Mouse (Mus musculus) midbrain, embryonic 10.5 days (tissue): ENCODE measurements around the gene Pqlc2. TPM values are rescaled to one million over a fixed set of nuclear protein-coding genes. Genes with fewer than 3 reads are reported as not detected.

ENCODE experiments used
- DNase-seq: peaks from one replicate; pipeline ENCODE4 v3.0.0-alpha.2; 2017; ENCODE audit warnings: low spot score
- H3K27ac ChIP-seq: fragments of 300-500 bp; sonication (generic); replicated peaks from 2 replicates; pipeline ENCODE4 v1.5.1; 2016; ENCODE audit warnings: mild to moderate bottlenecking
- H3K27me3 ChIP-seq: fragments of 300-500 bp; sonication (generic); 2 replicates; pipeline ENCODE4 v1.6.1; 2016; ENCODE audit warnings: low read depth, mild to moderate bottlenecking; ENCODE audit not compliant: poor library complexity, severe bottlenecking
- H3K36me3 ChIP-seq: fragments of 300-500 bp; sonication (generic); 2 replicates; pipeline ENCODE4 v1.6.1; 2016; ENCODE audit warnings: mild to moderate bottlenecking, moderate library complexity
- H3K4me1 ChIP-seq: fragments of 300-500 bp; sonication (generic); 2 replicates; pipeline ENCODE4 v1.6.1; 2016
- H3K4me3 ChIP-seq: fragments of 300-500 bp; sonication (generic); 2 replicates; pipeline ENCODE4 v1.5.1; 2016; ENCODE audit warnings: mild to moderate bottlenecking, moderate library complexity
- H3K9me3 ChIP-seq: fragments of 300-500 bp; sonication (generic); replicated peaks from 2 replicates; pipeline ENCODE4 v1.6.1; 2016; ENCODE audit warnings: mild to moderate bottlenecking
- WGBS: fragments of 180-500 bp; shearing (Covaris S2); methylation state at CpG from one replicate; pipeline ENCODE4 v1.1.7; 2016; 5-methylcytosine and 5-hydroxymethylcytosine counted together
- polyA plus RNA-seq: library from polyadenylated mRNA; unstranded; fragments of >200 nt; fragmentation: Nextera tagmentation; extraction: Ambion mirVana; gene quantifications from 2 replicates; pipeline ENCODE4 v1.2.1, GENCODE M21; 2016

Pqlc2 gene
- polyA plus RNA-seq, 1 experiment from 2014 or later = 15.9 TPM

DNA sequence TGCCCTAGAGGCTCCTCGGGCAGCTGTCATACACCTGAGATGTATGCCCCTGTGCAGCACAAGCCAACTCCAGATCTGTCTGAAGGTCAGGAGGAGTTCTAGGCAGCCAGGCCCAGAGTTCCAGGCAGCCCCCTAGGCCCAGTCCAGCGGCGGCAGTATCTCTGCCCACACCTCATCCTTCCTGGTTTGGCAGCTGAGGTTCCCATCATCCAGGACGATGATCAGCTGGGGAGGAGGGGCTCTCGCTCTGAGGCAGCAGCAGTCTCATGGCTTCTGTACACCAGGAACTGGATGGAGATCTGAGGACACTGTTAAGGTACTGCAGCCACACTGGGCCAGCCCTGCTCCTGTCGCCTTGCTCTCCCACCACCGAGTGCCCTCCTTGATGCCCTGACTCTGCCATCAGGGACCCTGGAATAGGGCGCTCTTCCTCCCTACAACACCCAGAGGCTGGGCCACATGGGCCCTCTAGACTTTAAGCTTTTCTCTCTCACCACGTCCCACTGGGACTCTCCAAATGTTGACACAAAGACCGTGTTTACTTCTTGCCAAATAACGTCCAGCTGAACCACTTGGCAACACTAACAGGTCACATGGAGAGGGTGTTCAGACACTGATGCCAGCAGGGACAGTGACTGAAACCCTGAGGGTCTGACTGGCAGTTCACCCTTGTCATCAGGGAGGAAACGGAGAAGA lies 11.7 kb downstream of the Pqlc2 start:
- 88% methylated on average over 12 of the region's 12 CpGs for WGBS
- Histone ChIP-seq H3K36me3 (peaks cover 31% of the 10 kb centered on the region), H3K4me3 (no peak overlapping the region), H3K27ac (no peak overlapping the region), H3K4me1 (no peaks in the 10 kb centered on the region), H3K9me3 (no peaks in the 10 kb centered on the region), H3K27me3 (no peaks in the 10 kb centered on the region)
- no peak for DNase-seq

- WGBS = 91% methylated on average over 4 of the region's 4 CpGs
- no peaks in the 10 kb centered on the region for H3K4me1 ChIP-seq
- DNase-seq = no peak
- no peak overlapping the region for H3K4me3 ChIP-seq
- no peaks in the 10 kb centered on the region for H3K27me3 ChIP-seq
- H3K36me3 ChIP-seq = peaks cover 31% of the 10 kb centered on the region
- no peak overlapping the region for H3K27ac ChIP-seq
- no peaks in the 10 kb centered on the region for H3K9me3 ChIP-seq
Measured at GRCm38 (mm10) chr4:139297566-139297965, 12.9 kb downstream of the Pqlc2 start.

GRCm38 (mm10) chr4:139292038-139292437 lies 18.5 kb downstream of the Pqlc2 start:
- H3K27ac ChIP-seq = no peak overlapping the region
- DNase-seq = no peak
- no peak overlapping the region for H3K4me3 ChIP-seq
- 94% methylated on average over 5 of the region's 5 CpGs for WGBS
- no peaks in the 10 kb centered on the region for H3K4me1 ChIP-seq
- H3K27me3 ChIP-seq = no peaks in the 10 kb centered on the region
- H3K9me3 ChIP-seq = no peaks in the 10 kb centered on the region
- H3K36me3 ChIP-seq = peaks cover 50% of the 10 kb centered on the region

DNA sequence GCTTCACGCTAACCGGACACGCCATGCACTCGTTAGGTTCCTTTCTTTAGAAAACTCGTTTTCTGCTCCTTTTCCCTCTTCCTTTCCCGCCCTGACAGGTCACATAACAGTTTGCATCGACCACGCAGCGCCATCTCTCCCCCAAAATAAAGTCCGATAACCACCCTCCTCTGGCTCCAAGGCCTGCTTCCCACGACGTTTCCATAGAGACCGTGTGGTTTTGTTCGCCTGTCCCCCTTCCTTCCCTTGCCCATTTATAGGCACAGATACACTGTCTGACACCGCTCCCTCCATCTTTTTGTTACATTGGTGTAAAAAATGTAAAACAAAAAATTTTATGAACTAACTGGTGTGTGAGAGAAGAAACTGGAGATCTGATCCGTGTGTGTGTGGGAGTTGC lies 19.4 kb downstream of the Pqlc2 start:
- peaks cover 59% of the 10 kb centered on the region for H3K36me3 ChIP-seq
- 92% methylated on average over 16 of the region's 16 CpGs for WGBS
- H3K9me3 ChIP-seq = no peaks in the 10 kb centered on the region

GRCm38 (mm10) chr4:139289017-139289416 lies 21.5 kb downstream of the Pqlc2 start:
- H3K27ac ChIP-seq = no peak overlapping the region
- no peaks in the 10 kb centered on the region for H3K4me1 ChIP-seq
- H3K4me3 ChIP-seq = no peak overlapping the region
- no peaks in the 10 kb centered on the region for H3K9me3 ChIP-seq
- WGBS = 64% methylated on average over 10 of the region's 10 CpGs
- no peaks in the 10 kb centered on the region for H3K27me3 ChIP-seq
- peak; percentile 45 for DNase-seq
- peaks cover 75% of the 10 kb centered on the region for H3K36me3 ChIP-seq

More for the DNA sequence above, 19.4 kb downstream of the Pqlc2 start:
- H3K27ac ChIP-seq = no peak overlapping the region
- DNase-seq = no peak
- no peaks in the 10 kb centered on the region for H3K4me1 ChIP-seq
- H3K4me3 ChIP-seq = no peak overlapping the region
- no peaks in the 10 kb centered on the region for H3K27me3 ChIP-seq

GRCm38 (mm10) chr4:139287122-139287863 lies 23.2 kb downstream of the Pqlc2 start:
- no peaks in the 10 kb centered on the region for H3K9me3 ChIP-seq
- no peak overlapping the region for H3K4me3 ChIP-seq
- H3K4me1 ChIP-seq = no peaks in the 10 kb centered on the region
- WGBS = 84% methylated on average over 18 of the region's 18 CpGs
- DNase-seq = peak; percentile 70
- H3K36me3 ChIP-seq = peaks cover 92% of the 10 kb centered on the region
- H3K27me3 ChIP-seq = no peaks in the 10 kb centered on the region
- H3K27ac ChIP-seq = no peak overlapping the region

DNA sequence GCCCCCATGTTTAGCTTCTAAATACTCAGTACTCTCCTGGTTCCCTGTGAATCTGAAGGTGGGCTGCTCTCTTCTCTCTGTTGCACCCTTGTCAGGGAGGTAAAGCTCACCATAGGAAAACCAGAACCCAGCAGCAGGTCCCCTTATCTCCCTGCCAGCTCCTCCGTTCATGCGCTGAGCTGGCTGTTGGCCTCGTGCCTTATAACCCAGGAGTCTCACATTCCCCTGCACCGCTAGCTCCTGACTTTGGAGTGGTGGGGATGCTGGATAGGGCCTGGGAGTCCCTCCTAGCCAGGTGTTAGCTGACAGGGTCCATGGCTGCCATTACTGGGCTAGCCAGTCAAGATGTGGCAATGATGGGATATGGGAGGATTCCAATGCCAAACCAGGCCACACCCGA lies 24.3 kb downstream of the Pqlc2 start:
- Histone ChIP-seq H3K4me1 (no peaks in the 10 kb centered on the region), H3K27ac (no peak overlapping the region), H3K27me3 (no peaks in the 10 kb centered on the region), H3K9me3 (no peaks in the 10 kb centered on the region), H3K4me3 (no peak overlapping the region), H3K36me3 (peaks cover 95% of the 10 kb centered on the region)
- DNase-seq = no peak
- WGBS = 90% methylated on average over 5 of the region's 5 CpGs

GRCm38 (mm10) chr4:139284877-139285276 lies 25.6 kb downstream of the Pqlc2 start:
- Histone ChIP-seq H3K9me3 (no peaks in the 10 kb centered on the region), H3K4me3 (no peak overlapping the region), H3K4me1 (no peaks in the 10 kb centered on the region), H3K36me3 (peaks cover 95% of the 10 kb centered on the region), H3K27ac (no peak overlapping the region), H3K27me3 (no peaks in the 10 kb centered on the region)
- 92% methylated on average over 15 of the region's 15 CpGs for WGBS
- no peak for DNase-seq

DNA sequence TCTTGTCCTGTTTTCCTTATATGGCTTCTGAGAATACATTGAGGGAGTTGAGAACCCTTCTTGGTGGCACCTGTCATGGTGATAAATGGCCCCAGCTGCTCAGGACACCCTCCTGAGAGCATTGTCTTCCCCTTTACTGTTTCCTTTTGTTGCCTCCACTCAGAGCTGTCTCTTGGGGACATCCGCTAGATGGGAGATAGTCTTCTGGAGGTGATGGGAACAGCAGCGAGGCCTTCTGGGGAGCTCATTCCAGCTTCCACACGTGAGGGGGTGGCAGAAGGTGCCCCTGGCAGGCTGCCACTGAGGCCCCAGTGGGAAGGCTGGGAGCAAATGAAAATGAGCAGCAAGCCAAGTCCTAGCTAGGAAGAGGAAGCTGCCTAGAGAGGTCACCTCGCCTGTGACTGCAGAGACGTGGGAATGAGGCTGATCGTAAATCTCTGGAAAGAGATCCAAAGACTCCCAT lies 27.5 kb downstream of the Pqlc2 start:
- no peak overlapping the region for H3K4me3 ChIP-seq
- no peaks in the 10 kb centered on the region for H3K9me3 ChIP-seq
- H3K27ac ChIP-seq = no peak overlapping the region
- H3K4me1 ChIP-seq = no peaks in the 10 kb centered on the region
- H3K27me3 ChIP-seq = no peaks in the 10 kb centered on the region
- WGBS = 90% methylated on average over 6 of the region's 6 CpGs
- no peak for DNase-seq
- H3K36me3 ChIP-seq = peaks cover 86% of the 10 kb centered on the region

- DNase-seq = no peak
Measured at GRCm38 (mm10) chr4:139281791-139282345, 28.6 kb downstream of the Pqlc2 start.

DNA sequence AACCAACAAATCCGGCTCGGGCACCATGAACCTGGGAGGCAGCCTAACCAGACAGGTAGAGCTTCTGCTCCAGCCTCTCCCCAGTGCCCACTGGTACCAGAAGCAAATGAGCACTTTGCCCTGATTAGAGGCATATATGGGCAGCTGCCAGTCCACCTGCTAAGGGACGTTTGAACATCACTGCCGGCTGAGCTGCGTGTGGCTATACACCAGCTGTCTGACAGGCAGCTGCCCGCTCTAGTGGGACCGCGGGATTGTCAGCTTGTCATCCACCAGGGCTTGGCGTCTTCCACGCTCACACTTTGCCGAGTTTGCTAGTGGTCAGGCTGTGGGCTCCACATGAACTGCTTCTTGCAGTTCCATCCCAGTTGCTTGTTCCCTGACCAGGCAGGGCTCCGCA lies 30.0 kb downstream of the Pqlc2 start:
- H3K27ac ChIP-seq = no peak overlapping the region
- H3K27me3 ChIP-seq = no peaks in the 10 kb centered on the region
- no peak for DNase-seq
- H3K4me1 ChIP-seq = no peaks in the 10 kb centered on the region
- H3K36me3 ChIP-seq = peaks cover 72% of the 10 kb centered on the region
- H3K4me3 ChIP-seq = no peak overlapping the region
- no peaks in the 10 kb centered on the region for H3K9me3 ChIP-seq
- 97% methylated on average over 12 of the region's 12 CpGs for WGBS

More at GRCm38 (mm10) chr4:139281791-139282345, 28.6 kb downstream of the Pqlc2 start:
- no peaks in the 10 kb centered on the region for H3K27me3 ChIP-seq
- no peak overlapping the region for H3K4me3 ChIP-seq
- H3K27ac ChIP-seq = no peak overlapping the region
- H3K36me3 ChIP-seq = peaks cover 79% of the 10 kb centered on the region
- no peaks in the 10 kb centered on the region for H3K4me1 ChIP-seq
- H3K9me3 ChIP-seq = no peaks in the 10 kb centered on the region
- 96% methylated on average over 16 of the region's 16 CpGs for whole genome bisulfite sequencing

DNA sequence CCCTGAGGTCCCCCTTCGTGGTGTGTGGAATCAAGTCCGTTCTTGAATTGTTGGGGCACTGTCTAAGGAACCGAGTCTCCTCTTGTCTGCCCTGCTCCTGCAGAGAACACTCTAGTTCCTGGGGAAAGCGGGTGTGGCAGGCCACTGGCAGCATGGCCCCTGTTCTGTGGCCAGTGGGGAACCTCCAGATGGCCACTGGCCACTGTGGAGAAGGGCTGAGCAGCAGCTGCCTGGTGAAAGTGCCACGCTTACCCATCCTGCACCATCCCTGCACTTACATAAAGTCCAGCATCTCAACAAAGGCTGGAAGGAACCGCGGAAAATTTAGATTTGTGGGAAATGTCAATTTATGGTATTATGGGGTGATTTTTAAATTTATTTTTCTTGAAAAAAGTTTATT lies 34.1 kb downstream of the Pqlc2 start:
- Histone ChIP-seq H3K4me1 (no peaks in the 10 kb centered on the region), H3K36me3 (peaks cover 64% of the 10 kb centered on the region), H3K9me3 (no peaks in the 10 kb centered on the region), H3K4me3 (no peak overlapping the region), H3K27me3 (no peaks in the 10 kb centered on the region), H3K27ac (no peak overlapping the region)
- 92% methylated on average over 7 of the region's 7 CpGs for WGBS
- no peak for DNase-seq

DNA sequence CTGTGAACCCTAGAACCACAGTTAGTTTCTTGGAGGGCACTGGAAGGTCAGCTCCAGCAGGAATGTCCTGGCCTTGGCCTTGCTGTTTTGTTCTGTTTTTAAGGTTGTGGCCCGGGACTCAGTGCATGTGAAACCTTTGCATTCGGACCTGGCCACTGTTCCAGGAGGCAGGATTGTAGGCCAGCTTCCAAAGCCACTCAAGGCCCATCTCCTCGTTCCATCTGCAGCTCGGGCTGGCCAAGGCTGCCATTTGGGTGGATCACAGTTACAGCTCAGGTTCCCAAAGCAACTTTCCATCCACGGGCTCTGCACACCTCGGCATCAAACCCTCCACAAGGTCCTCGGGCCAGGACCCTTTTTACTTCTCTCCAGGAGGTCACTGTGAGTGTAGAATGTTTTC lies 35.9 kb downstream of the Pqlc2 start:
- no peaks in the 10 kb centered on the region for H3K4me1 ChIP-seq
- no peak overlapping the region for H3K27ac ChIP-seq
- WGBS = 91% methylated on average over 7 of the region's 7 CpGs
- H3K36me3 ChIP-seq = peaks cover 50% of the 10 kb centered on the region
- no peaks in the 10 kb centered on the region for H3K27me3 ChIP-seq
- no peak overlapping the region for H3K4me3 ChIP-seq
- no peaks in the 10 kb centered on the region for H3K9me3 ChIP-seq
- DNase-seq = no peak
